Mouse (Mus musculus) heart, adult 2 months (tissue): Measurements from ENCODE around the gene Noc4l.

Source experiments
- CTCF ChIP-seq: fragments of 200-600 bp; IDR thresholded peaks from 2 replicates; pipeline ENCODE4 v1.8.1; 2022; ENCODE audit warnings: antibody characterized with exemption, mild to moderate bottlenecking, moderate library complexity
- EP300 ChIP-seq: fragments of 200-500 bp; IDR thresholded peaks from 2 replicates; pipeline ENCODE4 v1.6.1; 2011; ENCODE audit warnings: low read depth, low read length, control low read depth; ENCODE audit not compliant: insufficient read depth
- POLR2A ChIP-seq: fragments of 200-500 bp; IDR thresholded peaks from 2 replicates; pipeline ENCODE4 v1.6.1; 2011; ENCODE audit warnings: mild to moderate bottlenecking, low read depth, low read length, control low read depth; ENCODE audit not compliant: insufficient read depth

GRCm38 (mm10) chr5:110639459-110639858, 13.8 kb downstream of the Noc4l start:
- TF ChIP-seq CTCF (peak; percentile 90), EP300 (no peak), POLR2A (no peak)
